Mouse (Mus musculus) T-cell, adult 2 months (primary cell): ENCODE results near the gene Fus.

Experiments used
- DNase-seq: peaks from one replicate; pipeline ENCODE4 v3.0.0; 2022; ENCODE audit warnings: low spot score

The Fus gene

GRCm38 (mm10) chr7:127944614-127945013 lies 22.6 kb upstream of the Fus start:
- DNase-seq: no peak

DNA sequence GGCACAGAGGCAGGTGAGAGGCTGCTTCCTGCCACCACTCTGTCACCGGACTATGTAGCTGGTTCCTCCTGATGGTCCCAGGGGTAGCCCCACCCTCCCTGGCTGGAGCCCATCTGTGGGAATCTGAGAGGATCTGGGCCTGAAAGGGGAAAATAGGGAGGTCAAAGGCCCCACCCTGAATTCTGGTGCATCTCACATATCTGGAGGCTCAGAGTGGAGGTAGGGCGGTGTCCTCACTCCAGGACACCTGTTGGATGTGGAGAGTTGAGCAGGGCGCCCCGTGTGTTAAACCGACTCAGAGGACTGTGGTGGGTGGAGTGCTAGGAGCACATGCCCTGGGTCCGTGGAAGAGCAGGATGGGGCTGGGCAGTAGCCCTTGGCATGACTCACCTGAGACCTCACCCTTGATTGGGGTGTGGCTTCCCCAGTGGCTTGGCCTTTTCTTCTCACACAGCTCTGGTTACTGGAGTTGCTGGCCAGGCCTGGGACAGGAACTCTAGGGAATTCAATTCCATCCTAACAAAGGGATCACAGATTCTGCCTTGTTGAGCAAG lies 20.7 kb upstream of the Fus start, which contains the start of gene Prss36:
TSS of gene Prss36 (minus strand) at position 256 of the 554 bp plus-strand sequence.
- no peak for DNase-seq

- peak; percentile 31 for DNase-seq
Observed at GRCm38 (mm10) chr7:127952864-127953581, 14.2 kb upstream of the Fus start.

DNA sequence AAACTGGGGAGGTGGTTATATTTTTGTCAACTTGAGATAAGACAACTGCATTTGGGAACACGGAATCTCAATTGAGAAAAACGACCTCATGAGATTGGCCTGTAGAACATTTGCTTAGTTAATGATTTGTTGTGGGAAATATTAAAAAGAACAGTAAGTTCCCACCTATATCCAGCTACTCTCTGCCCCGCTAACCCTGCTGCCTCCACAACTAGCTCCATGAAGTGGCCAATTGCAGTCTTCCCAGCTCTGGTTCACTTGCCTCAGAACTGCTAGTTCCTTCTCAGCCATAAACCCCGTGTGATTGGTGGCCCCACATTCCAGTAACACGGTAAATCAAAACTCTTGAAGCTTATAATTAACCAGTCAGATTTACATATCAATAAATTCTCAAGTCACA lies 7.9 kb upstream of the Fus start:
- DNase-seq: no peak

DNA sequence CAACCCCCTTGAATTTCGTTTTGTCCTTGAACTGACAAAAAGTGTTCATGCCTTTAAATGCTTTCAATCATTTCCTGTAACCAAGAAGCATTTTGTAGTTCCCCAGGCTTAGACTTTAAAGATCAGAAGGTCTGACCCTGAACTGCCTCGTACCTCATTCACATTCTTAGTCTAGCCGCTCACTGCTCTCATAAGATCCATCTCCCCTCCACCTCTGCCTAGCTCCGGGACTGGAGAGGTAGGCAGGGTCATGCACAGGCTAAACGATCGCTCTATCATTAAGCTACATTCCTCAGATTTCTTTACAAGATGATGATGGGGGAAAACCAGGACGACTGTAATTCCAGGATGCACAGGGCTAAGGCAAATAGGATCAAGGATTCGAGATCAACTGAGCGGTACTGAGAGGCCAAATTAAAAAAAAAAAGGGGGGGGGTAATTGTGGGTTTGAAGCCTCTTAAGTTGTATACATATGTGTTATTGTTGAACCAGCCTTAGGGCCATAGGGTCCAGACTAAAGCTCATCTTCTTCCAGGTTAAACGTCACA lies 812 bp upstream of the Fus start:
- no peak for DNase-seq

GRCm38 (mm10) chr7:127967922-127968828 lies 918 bp downstream of the Fus start:
- DNase-seq: peak; percentile 57

- no peak for DNase-seq
Observed at GRCm38 (mm10) chr7:127974413-127974930, 7.2 kb downstream of the Fus start.

DNA sequence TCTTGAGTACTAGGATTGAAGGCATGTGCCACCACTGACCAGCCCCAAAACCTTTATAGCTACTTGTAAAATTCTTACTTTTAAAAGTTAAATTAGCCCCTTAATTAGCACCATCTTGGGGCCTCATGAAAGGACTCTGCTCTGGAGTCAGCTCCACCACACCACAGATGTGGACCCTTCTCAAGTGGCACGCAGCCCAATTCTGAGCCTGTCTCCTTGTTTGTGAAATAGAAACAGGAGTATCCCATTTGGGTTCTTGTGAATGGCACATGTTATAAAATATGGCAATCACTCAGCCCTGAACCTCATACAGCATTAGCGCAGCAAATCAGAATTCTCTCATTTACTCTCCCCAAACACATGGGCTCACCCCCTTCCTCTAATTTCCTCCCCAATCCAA lies 11.6 kb downstream of the Fus start:
- DNase-seq: no peak

DNA sequence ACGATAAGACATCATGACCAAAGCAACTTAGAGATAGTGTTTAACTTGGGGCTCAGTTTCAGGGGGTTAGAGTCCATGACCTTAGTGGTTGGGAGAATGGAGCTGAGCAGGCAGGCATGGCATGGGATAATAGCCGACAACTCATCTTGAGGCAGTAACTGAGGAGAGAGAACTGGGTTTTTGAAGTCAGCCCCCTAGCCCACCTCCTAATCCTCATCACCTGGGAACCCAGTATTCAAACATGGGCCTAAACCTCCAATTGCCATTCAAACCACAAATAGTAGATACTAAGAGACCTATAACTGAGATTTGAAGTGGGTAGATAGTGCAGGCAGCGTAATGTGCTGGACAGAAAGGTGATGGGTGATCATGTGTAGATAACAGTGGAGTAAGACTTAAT lies 13.3 kb downstream of the Fus start:
- DNase-seq: no peak

GRCm38 (mm10) chr7:127988904-127989303 lies 21.6 kb downstream of the Fus start:
- no peak for DNase-seq

DNA sequence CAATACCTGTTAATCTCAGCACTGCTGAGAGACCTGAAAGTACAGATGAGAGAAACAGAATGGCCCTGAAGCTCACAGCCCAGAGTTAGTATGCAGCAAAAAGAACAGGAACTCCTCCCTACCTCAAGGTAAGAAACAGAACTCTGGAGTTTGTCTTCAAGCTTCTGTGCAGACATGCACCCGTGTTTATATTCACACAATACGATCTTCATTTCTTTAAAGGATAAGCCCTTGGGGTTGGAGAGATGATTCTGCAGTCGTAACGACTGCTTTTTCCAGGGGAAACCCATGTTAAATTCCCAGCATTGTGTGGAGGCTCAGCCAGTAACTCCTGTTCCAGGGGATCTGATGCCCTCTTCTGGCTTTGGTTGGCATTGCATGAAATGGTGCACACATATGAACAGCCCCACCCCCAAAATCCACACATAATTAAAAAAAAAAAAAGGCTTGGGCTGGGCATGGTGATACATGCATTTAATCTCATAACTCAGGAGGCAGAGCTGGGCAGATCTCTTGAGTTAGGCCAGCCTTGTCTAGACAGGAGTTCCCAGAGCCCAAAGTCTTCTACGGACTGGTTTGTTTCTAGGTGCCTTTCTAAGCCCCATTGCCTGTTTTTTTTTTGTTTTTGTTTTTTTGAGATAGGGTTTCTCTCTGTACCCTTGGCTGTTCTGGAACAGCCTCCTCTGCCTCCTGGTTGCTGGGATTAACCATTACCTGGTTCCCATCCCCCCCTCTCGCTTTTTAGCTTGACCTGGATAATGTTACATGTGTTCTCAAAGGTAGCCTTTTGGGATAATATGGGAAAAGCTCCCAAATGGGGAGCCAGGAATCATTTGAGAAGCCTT lies 24.6 kb downstream of the Fus start:
- peak; percentile 71 for DNase-seq

DNA sequence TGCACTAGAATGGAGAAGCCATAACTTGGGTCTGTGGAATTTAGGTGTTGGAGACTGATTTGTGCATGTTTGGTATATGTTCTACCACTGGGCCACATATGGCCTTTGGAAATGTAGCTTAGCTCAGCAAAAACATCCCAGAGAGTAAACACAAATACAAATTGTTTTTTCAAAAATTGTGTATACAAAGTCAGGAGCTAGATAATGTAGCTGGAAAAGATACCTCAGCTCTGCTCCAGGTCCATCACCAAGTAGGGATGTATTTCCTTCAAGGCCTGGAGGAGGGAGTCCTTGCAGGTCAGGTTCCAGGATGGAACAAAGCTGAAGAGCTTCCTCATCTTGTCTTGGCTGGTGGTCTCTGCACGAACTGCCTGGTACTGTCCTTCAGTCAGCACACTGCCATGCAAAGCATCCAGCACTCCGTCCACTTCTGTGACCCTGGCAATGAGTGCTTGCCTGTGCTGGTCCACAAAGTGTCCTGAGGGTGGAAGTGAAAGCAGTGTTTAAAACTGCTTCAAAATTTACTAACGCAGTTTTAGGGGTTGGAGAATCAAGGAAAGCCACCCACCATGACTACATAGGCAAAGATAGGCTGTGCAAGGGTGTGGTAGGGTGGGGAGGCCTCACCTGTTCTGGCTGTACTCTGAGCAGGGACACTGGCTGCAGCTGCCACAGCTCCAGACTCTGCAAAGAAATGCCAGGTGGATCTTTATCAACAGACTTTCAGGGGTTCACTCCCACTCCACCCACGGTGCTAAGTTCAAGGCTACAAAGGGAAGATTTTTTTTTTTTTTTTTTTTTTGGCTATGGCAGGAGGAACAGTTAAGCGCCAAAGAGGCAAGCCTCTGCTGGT lies 25.5 kb downstream of the Fus start:
- DNase-seq: no peak

DNA sequence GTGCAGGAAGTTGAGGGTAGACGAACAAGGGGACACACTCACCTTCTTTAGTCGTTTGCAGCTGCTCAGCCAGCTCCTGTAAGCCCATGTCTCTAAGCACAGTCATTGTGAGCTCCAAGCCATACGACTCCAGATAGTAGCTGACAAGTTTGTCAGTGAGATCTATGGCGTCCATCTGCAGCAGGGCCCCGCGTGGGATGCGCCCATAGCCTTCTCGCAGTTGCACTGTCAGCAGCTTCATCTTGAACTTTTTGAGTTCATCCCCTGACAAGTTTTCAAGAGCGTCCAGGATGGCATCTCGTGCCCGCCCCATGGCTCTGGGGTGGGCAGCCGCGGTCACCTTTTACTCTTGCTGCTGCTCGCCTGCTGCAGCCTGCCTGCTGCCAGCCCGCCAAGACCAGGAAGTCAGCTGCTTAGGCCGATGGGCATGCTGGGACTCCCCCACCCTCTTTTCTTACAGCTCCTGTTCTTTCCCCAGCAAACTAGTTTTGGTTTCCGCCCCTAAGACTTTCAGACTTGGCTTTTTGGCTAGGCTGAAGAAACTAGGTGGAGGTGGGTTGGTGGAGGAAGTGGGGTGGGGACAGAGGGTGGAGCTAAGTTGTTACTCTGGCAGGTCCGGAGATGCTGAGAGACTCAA lies 26.2 kb downstream of the Fus start, which contains the start of gene Pycard:
TSS of gene Pycard (minus strand) at position 527 of the 637 bp plus-strand sequence.
- DNase-seq: peak; percentile 87

DNA sequence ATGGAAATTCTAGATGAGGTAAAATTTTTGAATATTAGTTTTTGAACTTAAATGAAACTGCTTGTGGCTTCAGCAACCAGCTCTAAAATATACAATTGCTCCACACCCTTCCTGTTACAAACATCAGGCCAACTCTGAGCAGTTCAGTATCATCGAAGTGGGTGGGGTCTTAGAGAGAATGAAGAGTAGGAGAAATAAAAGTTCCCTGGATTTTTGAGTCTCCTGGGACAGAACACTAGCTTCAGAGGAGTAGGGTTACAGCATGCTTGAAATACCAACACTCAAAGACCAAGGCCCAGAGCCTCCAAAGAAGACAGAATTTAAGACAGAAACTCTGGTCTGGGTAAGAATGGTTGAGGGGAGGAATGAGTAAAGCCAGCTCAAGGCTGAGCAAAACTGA lies 32.2 kb downstream of the Fus start:
- DNase-seq: no peak

DNA sequence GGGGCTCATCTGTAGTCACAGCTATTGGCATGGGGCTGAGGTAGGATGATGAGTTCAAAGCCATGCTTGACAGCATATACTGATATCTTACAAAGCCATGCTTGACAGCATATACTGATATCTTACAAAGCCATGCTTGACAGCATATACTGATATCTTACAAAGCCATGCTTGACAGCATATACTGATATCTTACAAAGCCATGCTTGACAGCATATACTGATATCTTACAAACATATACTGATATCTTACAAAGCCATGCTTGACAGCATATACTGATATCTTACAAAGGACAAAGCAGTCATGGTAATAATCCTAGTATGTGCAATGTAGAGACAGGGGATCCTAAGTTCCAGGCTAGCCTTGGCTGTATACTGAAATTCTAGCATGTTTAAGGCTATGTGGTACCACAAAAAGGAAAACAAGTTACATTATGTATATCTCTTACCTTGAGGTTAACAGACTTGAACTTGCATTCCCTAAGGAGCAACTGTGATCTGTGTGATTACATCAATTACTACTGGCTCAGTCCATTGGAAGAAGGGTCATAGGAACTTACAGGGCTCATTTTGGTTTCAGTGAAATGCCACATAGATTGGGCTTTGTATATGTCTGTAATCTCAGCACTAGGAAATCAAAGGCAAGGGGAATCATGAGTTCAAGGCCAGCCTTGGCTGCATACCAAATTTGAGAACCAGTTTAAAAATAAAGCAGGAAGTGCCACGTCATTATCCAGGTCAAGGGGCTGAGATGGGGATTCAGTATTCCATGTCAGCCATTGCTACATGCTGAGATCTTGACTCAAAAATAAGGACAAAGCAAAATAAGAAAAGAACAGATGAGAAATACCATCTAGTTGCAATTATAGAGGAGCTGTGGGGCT lies 33.1 kb downstream of the Fus start:
- no peak for DNase-seq

DNA sequence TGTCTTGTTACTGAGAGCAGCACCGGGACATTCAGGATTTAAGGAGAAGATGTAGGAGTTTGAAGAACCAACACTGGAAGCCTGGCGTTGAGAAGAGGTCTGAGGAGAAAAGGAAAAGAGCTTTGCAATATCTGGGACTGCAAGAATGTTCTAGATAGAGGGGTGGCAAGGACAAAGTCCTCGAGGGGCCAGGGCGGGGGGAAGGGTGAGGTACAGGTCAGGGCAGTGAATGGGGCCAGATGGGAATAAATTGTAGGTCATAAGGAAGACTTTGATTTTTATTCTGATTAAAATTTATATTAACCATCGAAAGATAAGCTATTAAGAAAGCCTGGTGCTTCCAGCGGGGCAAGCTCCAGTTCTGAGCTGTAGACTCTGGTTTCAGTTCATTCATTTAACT lies 35.8 kb downstream of the Fus start:
- no peak for DNase-seq

- DNase-seq: no peak
Observed at GRCm38 (mm10) chr7:128003688-128004087, 36.4 kb downstream of the Fus start, which contains the start of gene Trim72. Trim72 (plus strand) TSS chr7:128003949.

- no peak for DNase-seq
Observed at GRCm38 (mm10) chr7:128004150-128004486, 36.9 kb downstream of the Fus start.
